Mouse (Mus musculus) lung, embryonic 15.5 days (tissue): ENCODE results near the gene Rnf168. TPM values are rescaled to one million over a fixed set of nuclear protein-coding genes. Genes with fewer than 3 reads are reported as not detected.

ENCODE experiments used
- ATAC-seq: fragments of 200-750 bp; cut with Nextera tagmentation; 2 replicates; pipeline ENCODE4 v1.8.0; 2017; ENCODE audit warnings: moderate number of reproducible peaks, borderline replicate concordance; ENCODE audit not compliant: low FRiP score, low TSS enrichment; ENCODE audit errors: extremely low read depth
- H3K27ac ChIP-seq: fragments of 300-500 bp; sonication (generic); 2 replicates; pipeline ENCODE4 v1.5.1; 2015; ENCODE audit warnings: moderate library complexity, mild to moderate bottlenecking, inconsistent platforms
- H3K27me3 ChIP-seq: fragments of 300-500 bp; sonication (generic); 2 replicates; pipeline ENCODE4 v1.6.1; 2015; ENCODE audit warnings: inconsistent platforms
- H3K36me3 ChIP-seq: fragments of 300-500 bp; sonication (generic); 2 replicates; pipeline ENCODE4 v1.6.1; 2015; ENCODE audit warnings: inconsistent platforms
- H3K4me1 ChIP-seq: fragments of 300-500 bp; sonication (generic); 2 replicates; pipeline ENCODE4 v1.6.1; 2015; ENCODE audit warnings: inconsistent platforms
- H3K4me2 ChIP-seq: fragments of 300-500 bp; sonication (generic); 2 replicates; pipeline ENCODE4 v1.6.1; 2015; ENCODE audit warnings: inconsistent platforms, mild to moderate bottlenecking, moderate library complexity
- H3K4me3 ChIP-seq: fragments of 300-500 bp; sonication (generic); 2 replicates; pipeline ENCODE4 v1.5.1; 2015; ENCODE audit warnings: mild to moderate bottlenecking, inconsistent platforms
- H3K9ac ChIP-seq: fragments of 300-500 bp; sonication (generic); 2 replicates; pipeline ENCODE4 v1.6.1; 2015; ENCODE audit warnings: inconsistent platforms
- H3K9me3 ChIP-seq: fragments of 300-500 bp; sonication (generic); 2 replicates; pipeline ENCODE4 v1.6.1; 2016; ENCODE audit warnings: inconsistent platforms
- WGBS: fragments of 180-500 bp; shearing (Covaris S2); methylation state at CpG from one replicate; pipeline ENCODE4 v1.1.7; 2015; 5-methylcytosine and 5-hydroxymethylcytosine counted together
- polyA plus RNA-seq: library from polyadenylated mRNA; unstranded; fragments of >200 nt; fragmentation: Nextera tagmentation; extraction: Ambion mirVana; gene quantifications from 2 replicates; pipeline ENCODE4 v1.2.1, GENCODE M21; 2015

The Rnf168 gene
- polyA plus RNA-seq, 1 experiment from 2014 or later = 36.7 TPM

DNA sequence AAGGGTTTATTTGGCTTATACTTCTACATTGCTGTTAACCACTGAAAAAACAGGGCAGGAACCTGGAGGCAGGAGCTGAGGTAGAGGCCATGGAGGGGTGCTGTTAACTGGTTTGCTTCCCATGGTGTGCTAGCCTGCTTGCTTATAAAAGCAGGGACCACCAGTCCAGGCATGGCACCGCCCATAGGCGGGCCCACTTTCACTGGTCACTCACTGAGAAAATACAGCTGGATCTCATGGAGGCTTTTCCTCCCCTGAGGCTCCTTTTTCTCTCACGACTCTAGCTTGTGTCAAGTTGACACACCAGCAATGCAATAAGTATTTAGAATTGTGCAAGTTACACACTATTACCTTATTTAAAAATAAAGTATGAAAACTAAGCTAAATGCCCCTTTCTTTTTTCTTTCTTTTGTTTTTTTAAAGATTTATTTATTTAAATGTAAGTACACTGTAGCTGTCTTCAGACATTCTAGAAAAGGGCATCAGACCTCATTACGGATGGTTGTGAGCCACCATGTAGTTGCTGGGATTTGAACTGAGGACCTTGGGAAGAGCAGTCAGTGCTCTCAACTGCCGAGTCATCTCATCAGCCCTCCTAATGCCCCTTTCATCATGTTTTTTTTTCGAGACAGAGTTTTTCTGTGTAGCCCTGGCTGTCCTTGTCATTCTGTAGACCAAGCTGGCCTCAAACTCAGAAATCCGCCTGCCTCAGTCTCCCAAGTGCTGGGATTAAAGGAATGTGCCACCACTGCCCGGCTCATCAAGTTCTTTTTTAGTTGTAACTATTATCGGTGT lies 53.8 kb downstream of the Rnf168 start:
- Histone ChIP-seq H3K4me3 (peak overlapping the region; percentile 91), H3K9ac (peak overlapping the region; percentile 32; the same call in 1 of the 2 replicates), H3K27me3 (no peaks in the 10 kb centered on the region), H3K4me2 (peak overlapping the region; percentile 50), H3K27ac (peak overlapping the region; percentile 82), H3K36me3 (no peaks in the 10 kb centered on the region), H3K4me1 (peaks cover 9% of the 10 kb centered on the region; the same call in 1 of the 2 replicates), H3K9me3 (no peaks in the 10 kb centered on the region)
- ATAC-seq = no peak
- 43% methylated on average over 9 of the region's 9 CpGs for WGBS

DNA sequence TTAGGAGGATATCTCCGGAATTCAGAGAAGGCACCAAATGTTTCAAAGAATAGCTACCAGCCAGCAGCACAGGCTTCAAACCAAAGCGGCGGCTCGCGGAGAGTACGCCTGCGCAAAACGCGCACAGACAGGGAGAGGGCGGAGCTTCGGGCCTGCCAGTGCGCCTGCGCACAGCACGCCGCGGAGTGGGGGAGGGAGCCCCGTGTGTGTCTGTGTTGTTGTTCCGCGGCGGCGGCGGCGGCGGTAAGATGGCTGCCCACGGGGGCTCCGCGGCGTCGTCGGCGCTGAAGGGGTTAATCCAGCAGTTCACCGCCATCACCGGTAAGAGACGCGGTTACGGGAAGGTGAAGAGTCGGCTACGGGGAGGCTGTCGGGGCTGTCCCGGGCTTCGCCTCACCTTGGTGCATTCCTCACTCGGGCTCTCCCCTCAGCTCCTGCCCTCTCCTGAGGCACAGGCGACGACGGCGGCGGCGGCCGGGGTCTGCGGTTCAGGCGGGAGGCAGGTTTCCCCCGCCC lies 54.8 kb downstream of the Rnf168 start, which contains the start of gene Ubxn7:
Gene Ubxn7 (plus strand): TSS at position 218 of the 516 bp plus-strand sequence.
- Histone ChIP-seq H3K4me1 (peaks cover 9% of the 10 kb centered on the region; the same call in 1 of the 2 replicates), H3K9ac (peak within 1 kb of the TSS; percentile 94), H3K36me3 (no peaks in the 10 kb centered on the region), H3K9me3 (no peaks in the 10 kb centered on the region), H3K4me2 (peak within 1 kb of the TSS; percentile 50), H3K27ac (peak within 1 kb of the TSS; percentile 95), H3K4me3 (peak within 1 kb of the TSS; percentile 91), H3K27me3 (no peaks in the 10 kb centered on the region)
- under 1% methylated on average over 42 of the region's 52 CpGs for WGBS
- ATAC-seq = peak; percentile 96

DNA sequence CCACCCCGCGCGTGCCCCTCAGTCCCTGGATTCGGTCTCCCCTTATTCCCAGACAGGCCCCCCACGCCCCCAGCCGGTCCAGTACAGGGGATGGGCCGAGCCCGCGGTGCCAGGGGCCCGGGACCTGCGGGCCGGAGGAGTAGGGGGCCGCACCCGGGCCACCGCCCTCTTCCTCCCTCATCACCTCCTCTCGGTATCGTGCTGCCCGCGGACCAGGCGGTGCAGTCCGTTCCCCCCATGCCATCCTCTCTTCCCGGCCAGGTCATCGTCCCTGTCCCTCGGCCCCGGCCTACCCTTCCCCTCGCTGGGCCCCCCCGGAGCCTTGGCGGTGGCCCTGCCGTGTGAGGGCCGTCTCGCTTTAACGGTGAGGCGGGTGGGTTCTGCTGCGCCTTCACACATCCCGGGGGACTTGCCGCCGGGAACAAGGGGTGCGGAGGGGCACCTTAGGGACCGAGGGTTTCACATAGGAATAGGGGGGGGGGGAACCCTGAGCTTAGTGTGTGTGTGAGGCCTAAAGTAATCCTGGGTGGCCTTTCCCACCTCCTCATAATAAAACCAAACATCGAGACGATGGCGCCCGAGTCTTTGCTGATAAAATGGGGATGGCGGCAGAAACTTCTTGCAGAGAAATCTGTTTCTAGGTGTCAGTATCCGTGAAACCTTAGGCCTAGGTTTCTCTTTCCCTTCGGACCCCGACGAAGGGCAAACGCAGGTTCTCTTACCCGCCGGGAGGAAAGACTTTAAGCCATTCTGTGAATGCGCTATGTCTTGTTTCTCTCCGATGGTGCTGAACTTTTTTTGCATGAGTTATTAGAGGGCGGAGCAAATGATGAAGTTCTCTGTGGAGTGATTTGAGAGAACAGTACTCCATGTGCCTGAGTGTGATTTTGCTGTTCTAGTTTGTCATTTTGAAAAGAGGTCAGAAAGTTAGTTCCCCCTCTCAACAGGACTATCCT lies 55.6 kb downstream of the Rnf168 start:
- H3K27me3 ChIP-seq = no peaks in the 10 kb centered on the region
- H3K9ac ChIP-seq = peak overlapping the region; percentile 94
- H3K4me3 ChIP-seq = peak overlapping the region; percentile 91
- H3K4me2 ChIP-seq = peak overlapping the region; percentile 50
- H3K36me3 ChIP-seq = no peaks in the 10 kb centered on the region
- no peaks in the 10 kb centered on the region for H3K9me3 ChIP-seq
- peaks cover 9% of the 10 kb centered on the region; the same call in 1 of the 2 replicates for H3K4me1 ChIP-seq
- ATAC-seq = peak; percentile 79
- WGBS = under 1% methylated on average over 54 of the region's 54 CpGs
- peak overlapping the region; percentile 95 for H3K27ac ChIP-seq

DNA sequence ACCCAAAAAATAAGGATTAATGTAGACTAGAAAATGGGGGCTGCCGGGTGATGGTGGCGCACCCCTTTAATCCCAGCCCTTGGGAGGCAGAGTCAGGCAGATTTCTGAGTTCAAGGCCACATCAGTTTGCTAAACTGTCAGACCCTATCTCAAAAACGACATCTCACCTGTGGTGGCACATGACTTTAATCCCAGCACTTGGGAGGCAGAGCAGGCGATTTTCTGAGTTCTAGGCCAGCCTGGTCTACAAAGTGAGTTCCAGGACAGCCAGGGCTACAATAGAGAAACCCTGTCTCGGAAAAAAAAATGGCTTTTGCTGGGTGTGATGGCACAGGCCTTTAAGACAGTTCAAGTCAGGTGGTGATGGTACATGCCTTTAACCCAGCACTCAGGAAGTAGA lies 57.9 kb downstream of the Rnf168 start:
- H3K27ac ChIP-seq = no peak overlapping the region
- H3K4me3 ChIP-seq = no peak overlapping the region
- H3K9ac ChIP-seq = no peak overlapping the region
- 89% methylated on average over 5 of the region's 5 CpGs for WGBS
- no peaks in the 10 kb centered on the region for H3K9me3 ChIP-seq
- H3K36me3 ChIP-seq = no peaks in the 10 kb centered on the region
- peaks cover 9% of the 10 kb centered on the region; the same call in 1 of the 2 replicates for H3K4me1 ChIP-seq
- no peak for ATAC-seq
- no peak overlapping the region for H3K4me2 ChIP-seq
- H3K27me3 ChIP-seq = no peaks in the 10 kb centered on the region

DNA sequence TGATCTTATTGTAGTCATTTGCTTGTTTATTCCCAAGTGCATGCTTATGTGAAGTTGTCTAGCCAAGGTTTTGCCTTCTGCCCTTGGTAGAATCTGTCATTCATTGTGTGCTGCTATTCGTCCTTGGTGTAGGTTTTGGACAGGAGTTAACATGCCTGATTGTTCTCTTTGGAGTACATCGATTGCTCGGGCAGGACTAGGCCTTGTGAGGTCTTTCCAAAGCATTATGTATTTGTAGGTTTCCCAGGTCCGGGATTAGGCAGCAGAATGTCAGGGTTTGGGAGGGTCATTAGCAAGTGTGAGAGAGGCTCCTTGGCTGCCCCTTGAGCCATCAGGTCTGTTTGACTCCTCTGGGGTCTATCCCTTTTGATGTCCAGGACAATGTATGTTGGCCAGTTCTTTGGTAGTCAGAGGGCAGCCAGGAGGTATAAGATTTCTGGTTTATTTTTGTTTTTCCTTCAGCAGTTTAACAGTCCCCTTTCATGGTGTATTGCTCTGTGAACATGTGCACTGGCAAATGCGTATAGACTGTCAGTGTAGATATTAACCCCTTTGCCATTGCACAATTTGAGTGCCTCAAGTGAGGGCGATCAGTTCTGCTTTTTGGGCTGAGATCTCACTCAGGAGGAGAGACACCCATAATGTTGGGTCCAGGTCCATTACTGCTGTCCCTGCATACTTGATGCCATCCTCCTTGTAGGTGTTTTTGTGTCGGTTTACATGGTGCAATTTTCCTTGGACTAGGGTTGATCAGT lies 58.9 kb downstream of the Rnf168 start:
- no peaks in the 10 kb centered on the region for H3K27me3 ChIP-seq
- no peak for ATAC-seq
- H3K36me3 ChIP-seq = no peaks in the 10 kb centered on the region
- H3K9me3 ChIP-seq = no peaks in the 10 kb centered on the region
- H3K4me3 ChIP-seq = no peak overlapping the region
- WGBS = 74% methylated on average over 7 of the region's 7 CpGs
- no peak overlapping the region for H3K9ac ChIP-seq
- no peak overlapping the region for H3K4me2 ChIP-seq
- peaks cover 3% of the 10 kb centered on the region; the same call in 1 of the 2 replicates for H3K4me1 ChIP-seq
- H3K27ac ChIP-seq = no peak overlapping the region

DNA sequence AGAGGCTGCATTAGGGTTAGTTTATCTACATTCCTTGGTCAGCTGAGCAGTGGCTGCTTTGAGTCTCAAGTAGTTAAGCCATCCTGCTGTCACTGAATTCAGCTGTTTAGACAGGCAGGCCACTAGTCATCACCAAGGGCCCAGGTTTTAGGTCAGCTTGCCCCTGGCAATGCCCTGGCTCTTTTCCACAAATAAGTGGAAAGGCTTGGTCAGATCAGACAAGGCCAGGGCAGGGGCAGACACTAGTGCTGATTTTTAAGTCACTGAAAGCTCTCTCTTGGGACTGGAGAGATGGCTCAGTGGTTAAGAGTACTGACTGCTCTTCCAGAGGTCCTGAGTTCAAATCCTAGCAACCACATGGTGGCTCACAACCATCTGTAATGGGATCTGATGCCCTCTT lies 59.7 kb downstream of the Rnf168 start:
- H3K27ac ChIP-seq = no peak overlapping the region
- no peak overlapping the region for H3K4me2 ChIP-seq
- no peak for ATAC-seq
- no peaks in the 10 kb centered on the region for H3K36me3 ChIP-seq
- H3K9me3 ChIP-seq = no peaks in the 10 kb centered on the region
- H3K9ac ChIP-seq = no peak overlapping the region
- no peaks in the 10 kb centered on the region for H3K4me1 ChIP-seq
- H3K27me3 ChIP-seq = no peaks in the 10 kb centered on the region
- no peak overlapping the region for H3K4me3 ChIP-seq

DNA sequence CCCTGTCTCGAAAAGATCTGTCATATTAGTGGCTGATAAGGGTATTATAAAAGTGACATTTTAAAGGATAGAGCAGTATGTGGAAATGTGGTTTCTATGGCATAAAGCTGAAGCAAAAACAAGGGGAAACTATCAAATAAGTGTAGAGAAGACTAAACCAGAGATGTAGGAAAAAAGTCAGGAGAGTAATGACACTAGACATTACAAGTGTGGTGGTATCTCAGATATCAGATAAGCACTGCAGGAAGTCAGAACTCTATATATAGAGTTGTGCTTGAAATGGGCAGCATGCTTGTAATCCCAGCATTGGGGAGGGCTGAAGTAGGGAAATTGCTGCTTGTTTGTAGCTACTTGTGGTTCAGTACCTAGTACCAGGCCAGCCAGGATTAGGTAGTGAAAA lies 63.2 kb downstream of the Rnf168 start:
- Histone ChIP-seq H3K4me2 (no peak overlapping the region), H3K4me3 (no peak overlapping the region), H3K4me1 (no peaks in the 10 kb centered on the region), H3K27me3 (no peaks in the 10 kb centered on the region), H3K36me3 (no peaks in the 10 kb centered on the region), H3K9me3 (no peaks in the 10 kb centered on the region), H3K27ac (no peak overlapping the region), H3K9ac (no peak overlapping the region)
- ATAC-seq = no peak
- WGBS = 61% methylated on average over 1 of the region's 1 CpGs

DNA sequence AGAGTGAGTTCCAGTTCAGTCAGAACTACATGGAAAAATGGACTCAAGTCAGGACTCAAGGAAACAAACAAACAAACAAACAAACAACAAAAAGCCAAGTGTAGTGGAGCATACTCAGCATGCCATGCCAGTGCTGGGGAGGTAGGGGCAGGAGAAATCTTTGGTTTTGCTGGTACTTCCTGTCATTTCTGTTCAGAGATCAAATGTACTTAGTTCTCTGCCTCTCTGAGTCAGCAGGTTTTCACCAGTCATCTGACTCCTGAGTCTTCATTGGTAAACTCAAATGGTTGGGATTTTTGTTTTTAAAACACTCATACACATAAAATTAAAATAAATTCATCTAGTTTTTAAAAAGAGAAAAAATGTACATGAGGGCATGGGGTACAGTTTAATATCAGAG lies 68.3 kb downstream of the Rnf168 start:
- H3K27ac ChIP-seq = no peak overlapping the region

DNA sequence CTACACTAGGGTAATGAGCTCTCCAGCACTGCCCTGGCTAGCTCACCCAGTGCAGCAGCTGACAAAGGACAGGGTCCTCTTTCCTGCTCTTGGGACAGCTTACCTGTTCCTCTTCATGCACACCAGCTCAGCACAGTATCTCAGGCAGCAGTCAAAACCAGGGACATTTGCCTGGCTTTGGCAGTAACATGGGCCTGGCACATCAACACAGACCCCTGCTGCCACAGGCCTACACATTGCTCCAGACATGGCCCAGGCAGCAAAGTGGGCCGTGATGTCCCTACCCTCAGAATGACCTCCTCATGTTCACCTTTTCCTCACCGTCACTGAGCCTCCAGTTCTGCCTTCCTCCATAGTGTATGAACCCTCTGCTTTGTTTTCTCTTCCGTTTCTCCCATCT lies 73.5 kb downstream of the Rnf168 start:
- no peak overlapping the region for H3K4me3 ChIP-seq
- ATAC-seq = no peak
- H3K9me3 ChIP-seq = no peaks in the 10 kb centered on the region
- no peak overlapping the region for H3K4me2 ChIP-seq
- 0 out of 2 replicates have a peak, but pooled peaks cover 3% of the 10 kb centered on the region for H3K4me1 ChIP-seq
- peaks cover 19% of the 10 kb centered on the region for H3K36me3 ChIP-seq
- no peak overlapping the region for H3K27ac ChIP-seq
- WGBS = 64% methylated on average over 3 of the region's 3 CpGs
- no peaks in the 10 kb centered on the region for H3K27me3 ChIP-seq
- H3K9ac ChIP-seq = no peak overlapping the region

More for the DNA sequence above, 68.3 kb downstream of the Rnf168 start:
- Histone ChIP-seq H3K4me2 (no peak overlapping the region), H3K9ac (no peak overlapping the region), H3K27me3 (no peaks in the 10 kb centered on the region), H3K4me3 (no peak overlapping the region), H3K4me1 (no peaks in the 10 kb centered on the region), H3K9me3 (no peaks in the 10 kb centered on the region), H3K36me3 (no peaks in the 10 kb centered on the region)
- no peak for ATAC-seq
